ENCODE assay signal across 18 mouse cellular contexts in genomic region chr14:54782971-54783370, GRCm38 (mm10). TPM values are rescaled to one million over a fixed set of nuclear protein-coding genes. Genes with fewer than 3 reads are reported as not detected.
"Had no signal": no experiment of that assay in that cellular context is flagged by ENCODE, and none has a peak within 500 bp of the region (broad histone marks: within the 10 kb centered on the region; RNA-seq: fewer than 3 reads in every experiment).

No protein-coding gene starts in this region.

- H3K9ac ChIP-seq: limb, embryonic 15.5 days; liver, embryonic 13.5 days; liver, postnatal 0 days; lung, embryonic 15.5 days; midbrain, embryonic 15.5 days; neural tube, embryonic 12.5 days; stomach, embryonic 15.5 days had no signal

- H3K4me3 ChIP-seq: limb, embryonic 15.5 days; liver, embryonic 13.5 days; lung, embryonic 15.5 days; megakaryocyte, embryonic 14.5 days; neural tube, embryonic 12.5 days; stomach, embryonic 15.5 days had no signal

- H3K27me3 ChIP-seq: midbrain, embryonic 15.5 days had no signal

- ATAC-seq: hindbrain, postnatal 0 days; liver, postnatal 0 days; midbrain, embryonic 15.5 days had no signal

- H3K9me3 ChIP-seq: limb, embryonic 15.5 days; liver, embryonic 13.5 days; lung, embryonic 15.5 days; midbrain, embryonic 15.5 days; neural tube, embryonic 12.5 days; stomach, embryonic 15.5 days had no signal

- H3K36me3 ChIP-seq: limb, embryonic 15.5 days; liver, embryonic 13.5 days; lung, embryonic 15.5 days; midbrain, embryonic 15.5 days; neural tube, embryonic 12.5 days; stomach, embryonic 15.5 days had no signal

- H3K27ac ChIP-seq: hindbrain, postnatal 0 days; limb, embryonic 15.5 days; liver, embryonic 13.5 days; lung, embryonic 15.5 days; macrophage; midbrain, embryonic 15.5 days; neural tube, embryonic 12.5 days; stomach, embryonic 15.5 days had no signal

- H3K4me2 ChIP-seq: limb, embryonic 15.5 days; liver, embryonic 13.5 days; lung, embryonic 15.5 days; midbrain, embryonic 11.5 days; midbrain, embryonic 15.5 days; neural tube, embryonic 12.5 days; stomach, embryonic 15.5 days had no signal

- DNase-seq: layer of hippocampus, postnatal 36 days; liver, embryonic 13.5 days; liver, postnatal 0 days; lung, postnatal 14 days; spleen, adult 18-20 months; thymus, adult 2 months; thymus, postnatal 36 days had no signal

RNA-seq across cellular contexts. Expression of gene Rnf212b, which starts 31.0 kb away (rescaled TPM):
- polyA plus RNA-seq: hindbrain, postnatal 0 days; intestine, embryonic 14.5 days; limb, embryonic 11.5 days; limb, embryonic 15.5 days; liver, embryonic 13.5 days; liver, postnatal 0 days; lung, embryonic 15.5 days; macrophage; midbrain, embryonic 11.5 days; midbrain, embryonic 15.5 days; neural tube, embryonic 12.5 days; stomach, embryonic 15.5 days had no signal
